Mouse (Mus musculus) retina, postnatal 7 days (tissue): ENCODE measurements around the gene Prm1.
A peak's percentile ranks its signal among the peaks of the same experiment; 100 is the strongest.
"Not testable (repeated sequence)": the region's sequence is repeated elsewhere in the genome, so short reads cannot be mapped to it uniquely, and the experiment has no call there.

Experiments
- DNase-seq: peaks from one replicate; pipeline ENCODE4 v3.0.0-alpha.2; 2012; ENCODE audit warnings: low read depth, low spot score

The Prm1 gene

GRCm38 (mm10) chr16:10824536-10824935 is 18.9 kb upstream of the Prm1 start:
- DNase-seq, result no peak

- no peak for DNase-seq
Measured at GRCm38 (mm10) chr16:10821387-10821786, 15.7 kb upstream of the Prm1 start.

DNA sequence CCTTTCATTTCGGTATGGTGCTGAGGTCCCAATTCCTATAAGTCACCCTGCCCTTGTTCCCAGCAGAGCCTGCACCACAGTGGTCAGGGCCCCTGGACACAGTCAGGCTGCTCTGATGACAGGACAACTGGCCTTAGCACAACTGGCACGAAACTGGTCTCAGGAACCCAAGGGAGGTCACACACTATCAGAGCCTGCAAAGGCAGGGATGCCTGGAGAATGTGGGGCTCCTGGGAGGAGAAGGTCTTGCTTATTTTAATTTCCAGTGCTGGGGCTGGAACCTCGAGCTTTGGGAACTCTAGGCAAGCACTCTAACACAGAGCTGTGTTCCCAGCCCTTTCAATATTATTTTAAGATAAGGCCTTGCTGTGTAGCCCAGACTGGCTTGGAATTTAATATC is 14.3 kb upstream of the Prm1 start:
- no peak for DNase-seq

GRCm38 (mm10) chr16:10818579-10819135 is 13.0 kb upstream of the Prm1 start:
- no peak for DNase-seq

DNA sequence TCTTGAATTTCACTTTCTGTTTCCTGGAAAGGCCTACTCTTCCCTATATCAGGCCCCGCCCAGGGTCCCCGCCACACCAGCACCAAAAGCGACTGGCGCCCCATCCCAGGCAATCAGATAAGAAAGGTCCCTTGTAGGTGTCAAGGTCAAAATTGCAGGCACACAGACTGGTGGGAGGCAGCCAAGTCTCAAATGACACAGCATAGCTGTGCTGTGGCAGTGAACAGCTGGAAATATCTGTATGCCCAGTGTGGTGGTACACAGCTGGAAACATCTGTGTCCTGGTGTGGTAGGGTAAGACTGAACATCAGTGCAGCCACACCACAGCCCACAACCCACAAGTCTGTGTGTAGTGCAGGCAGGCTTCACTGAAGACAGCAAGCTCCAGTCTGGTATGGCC is 9.2 kb upstream of the Prm1 start:
- DNase-seq, result no peak

GRCm38 (mm10) chr16:10813726-10814125 is 8.1 kb upstream of the Prm1 start:
- no peak for DNase-seq

DNA sequence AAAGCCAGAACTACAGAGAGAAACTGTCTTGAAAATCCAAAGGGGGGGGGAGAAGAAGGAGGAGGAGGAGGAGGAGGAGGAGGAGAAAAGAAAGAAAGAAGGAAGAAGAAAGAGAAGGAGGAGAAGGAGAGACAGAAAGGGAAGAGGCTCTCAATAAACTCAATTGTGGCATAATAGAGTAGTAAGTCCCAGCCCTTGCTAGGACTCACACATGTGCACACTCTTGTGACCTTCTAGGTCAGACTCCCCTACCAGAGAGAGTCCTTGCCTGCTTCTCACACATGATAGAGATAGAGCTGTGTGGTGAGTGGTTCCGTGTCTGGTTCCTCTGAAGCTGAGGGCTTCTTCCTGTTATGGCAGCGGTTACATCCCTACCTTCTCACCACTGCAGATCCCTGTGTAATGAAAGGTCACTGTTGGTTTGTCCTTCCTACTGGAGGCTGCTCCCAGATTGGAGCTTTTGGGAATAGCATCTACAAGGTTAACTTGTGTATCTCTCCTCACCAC is 7.3 kb upstream of the Prm1 start, which contains the start of gene Gm11172:
Gene Gm11172, plus strand, starts transcription at position 51 of the 507 bp plus-strand sequence.
- DNase-seq, result no peak

DNA sequence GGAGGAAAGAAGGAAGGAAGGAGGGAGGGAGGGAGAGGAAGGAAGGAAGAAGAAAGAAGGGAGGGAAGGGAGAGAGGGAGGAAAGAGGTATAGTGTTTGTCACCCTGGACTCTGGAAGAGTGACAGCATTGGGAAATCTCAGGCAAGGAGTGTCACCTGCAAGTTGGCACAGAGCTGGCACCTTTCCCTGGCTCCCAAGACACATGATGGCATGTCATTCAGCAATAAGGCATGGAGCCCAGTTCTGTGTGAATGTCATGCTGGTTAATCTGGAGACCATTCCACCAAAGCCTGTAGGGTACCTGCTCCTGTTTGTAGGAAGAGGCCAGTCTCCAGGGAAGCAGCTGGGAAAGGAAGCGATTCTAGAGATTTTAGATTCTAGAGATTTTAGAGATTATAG is 4.7 kb upstream of the Prm1 start:
- DNase-seq, result no peak

- not testable (repeated sequence) for DNase-seq
Measured at GRCm38 (mm10) chr16:10802420-10802819, 3.2 kb downstream of the Prm1 start.

GRCm38 (mm10) chr16:10796034-10796433 is 9.6 kb downstream of the Prm1 start, which contains the start of gene Prm2:
Gene Prm2, minus strand, starts transcription at chr16:10796134.
- no peak for DNase-seq

DNA sequence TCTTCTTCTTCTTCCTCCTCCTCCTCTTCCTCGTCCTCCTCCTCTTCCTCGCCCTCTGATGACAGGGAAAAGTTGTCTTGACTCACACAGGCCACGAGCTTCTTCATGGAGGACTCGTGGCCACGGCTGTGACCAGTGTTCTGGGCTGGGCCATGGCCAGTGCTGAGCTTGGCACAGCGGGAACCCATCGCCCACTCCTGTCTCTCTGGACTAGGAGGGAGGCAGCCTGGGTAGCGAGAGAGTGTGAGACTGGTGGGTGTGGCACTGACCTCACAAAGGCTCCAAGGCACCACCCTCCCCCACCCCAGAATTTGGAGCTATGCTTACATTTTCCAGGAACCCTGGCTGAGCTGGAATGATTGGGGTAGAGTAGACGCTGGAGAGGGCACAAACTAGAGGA is 14.9 kb downstream of the Prm1 start, which contains the start of gene Prm3:
Gene Prm3, minus strand, starts transcription at position 213 of the 400 bp plus-strand sequence.
- no peak for DNase-seq

- no peak for DNase-seq
Measured at GRCm38 (mm10) chr16:10788866-10789265, 16.8 kb downstream of the Prm1 start.

GRCm38 (mm10) chr16:10788271-10788670 is 17.4 kb downstream of the Prm1 start, which contains the start of gene Tnp2:
Gene Tnp2, minus strand, starts transcription at chr16:10788660.
- no peak for DNase-seq

- no peak for DNase-seq
Measured at GRCm38 (mm10) chr16:10787548-10788058, 18.0 kb downstream of the Prm1 start.

DNA sequence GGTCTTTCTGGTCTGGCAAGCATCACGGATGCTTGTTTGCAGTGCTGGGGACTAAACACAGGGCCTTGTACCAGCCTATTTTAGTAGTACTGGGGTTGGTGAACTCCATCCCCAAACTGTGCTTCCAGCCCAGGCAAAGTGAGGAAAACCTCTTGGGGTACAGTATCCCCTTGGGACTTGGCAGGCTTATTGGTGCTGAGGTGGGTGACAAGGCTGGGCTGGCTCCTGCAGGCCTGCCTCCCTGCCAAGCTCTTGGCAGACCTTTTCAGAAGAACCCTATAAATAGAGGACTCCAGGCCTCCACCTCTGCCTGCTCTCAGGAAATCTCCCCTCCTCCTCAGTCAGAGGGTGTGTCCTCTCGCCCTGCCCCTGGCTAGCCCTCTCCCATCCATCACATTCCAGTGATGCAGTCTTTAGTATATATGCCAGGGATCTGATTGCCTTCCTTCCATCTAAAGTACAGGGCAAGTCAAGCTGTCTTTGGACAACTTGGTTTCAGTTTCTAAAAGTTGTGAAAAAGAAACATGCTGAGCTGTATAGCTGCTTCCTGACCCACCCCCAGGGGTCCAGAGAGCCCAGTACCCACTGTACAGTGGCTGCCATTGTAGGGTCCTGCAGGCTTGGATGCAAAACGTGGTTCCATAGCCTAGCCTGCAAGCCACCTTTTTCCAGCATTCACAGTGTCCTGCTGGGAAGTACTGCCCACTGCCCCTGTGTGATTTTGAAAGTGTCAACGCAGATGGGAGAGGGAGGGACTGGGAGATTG is 18.7 kb downstream of the Prm1 start:
- DNase-seq, result no peak

DNA sequence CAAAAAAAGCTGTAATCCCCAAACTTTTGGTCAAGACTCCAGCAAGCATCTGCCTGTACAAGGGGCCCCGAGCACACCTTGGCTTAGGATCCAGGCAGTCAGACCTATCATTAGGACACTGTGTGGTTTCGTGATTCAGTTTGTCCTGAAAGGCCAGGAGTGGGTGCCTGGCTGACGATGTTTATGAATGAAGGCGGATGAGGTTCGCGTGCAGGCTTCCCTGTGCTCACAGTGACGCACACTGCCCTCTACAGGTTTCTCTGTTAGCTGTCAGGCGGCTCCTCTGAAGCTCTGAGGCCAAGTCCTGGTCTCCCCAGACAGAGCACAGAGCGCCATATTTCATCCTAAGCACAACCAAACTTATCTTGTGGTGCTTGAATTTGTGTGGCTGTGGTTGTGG is 19.4 kb downstream of the Prm1 start:
- peak; percentile 76 for DNase-seq

DNA sequence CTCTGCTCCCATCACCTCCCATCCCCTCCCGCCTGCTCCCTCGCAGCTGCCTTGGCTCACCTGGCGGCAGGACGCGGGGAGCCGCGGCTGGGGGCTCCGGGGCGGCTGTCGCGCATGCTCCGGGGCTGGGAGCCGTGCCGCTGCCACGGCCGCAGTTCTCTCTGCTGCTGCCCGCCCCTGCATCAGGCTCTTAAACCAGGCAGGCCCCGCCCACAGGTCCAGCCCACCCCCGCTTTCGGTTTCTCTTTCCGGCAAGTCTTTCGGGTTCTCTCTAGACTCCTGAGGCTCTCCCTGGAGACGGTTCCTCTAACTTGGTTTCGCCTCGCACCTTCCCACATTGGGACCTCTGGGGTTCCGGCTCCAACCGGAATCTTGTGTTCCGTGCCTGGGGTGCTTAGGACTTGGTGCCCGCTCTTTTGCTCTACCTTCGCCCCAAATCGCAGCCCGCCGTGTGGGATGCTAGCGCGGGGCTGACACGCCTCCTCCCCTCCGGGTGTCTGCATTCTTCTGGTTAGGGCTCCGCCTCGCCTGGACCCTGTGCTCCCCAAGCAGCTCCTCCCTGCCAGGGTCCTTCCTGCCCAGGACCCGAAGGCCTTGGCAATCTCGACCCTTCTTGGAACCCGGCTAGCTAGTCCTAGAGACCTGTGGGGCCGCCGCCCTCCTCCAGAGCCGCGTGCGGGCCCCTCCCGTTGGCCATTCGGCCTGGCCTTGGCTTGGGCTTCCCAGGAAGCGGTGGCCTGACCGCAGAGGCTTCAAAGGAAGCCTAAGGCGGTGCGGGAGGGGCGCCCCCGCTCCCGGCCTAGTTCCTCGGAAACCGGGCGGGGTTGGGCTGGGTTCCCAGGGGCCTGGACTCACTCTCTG is 20.0 kb downstream of the Prm1 start, which contains the start of gene Socs1:
Gene Socs1, minus strand, starts transcription at position 166 of the 861 bp plus-strand sequence.
- peak; percentile 63 for DNase-seq

DNA sequence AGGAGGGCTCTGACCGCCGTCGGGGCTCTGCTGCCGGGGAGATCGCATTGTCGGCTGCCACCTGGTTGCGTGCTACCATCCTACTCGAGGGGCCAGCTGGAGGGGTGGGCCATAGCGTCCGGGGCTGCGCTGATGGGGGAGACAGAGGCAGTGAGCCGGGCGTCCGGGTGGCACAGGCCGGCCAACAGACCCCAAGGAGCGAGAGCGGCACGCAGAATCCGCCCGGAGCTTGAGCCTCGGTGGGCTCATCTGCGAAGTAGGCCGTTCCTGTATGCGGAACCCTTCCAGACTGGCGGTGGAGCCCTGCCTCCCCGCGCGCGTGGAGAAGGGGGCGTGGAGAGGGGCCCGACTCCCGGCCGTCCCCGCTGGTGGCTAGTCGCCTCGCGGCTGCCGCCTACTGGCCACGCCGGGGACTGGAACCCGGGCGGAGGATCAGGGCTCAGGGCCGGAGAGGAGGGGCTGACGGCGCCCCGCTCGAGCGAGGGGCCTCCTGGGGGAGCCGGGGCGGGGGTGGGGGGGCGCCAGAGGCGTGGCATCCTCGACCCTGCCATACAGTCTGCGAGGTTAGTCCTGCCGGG is 20.8 kb downstream of the Prm1 start:
- peak; percentile 86 for DNase-seq

- DNase-seq, result peak; percentile 27
Measured at GRCm38 (mm10) chr16:10783883-10784792, 21.5 kb downstream of the Prm1 start.

DNA sequence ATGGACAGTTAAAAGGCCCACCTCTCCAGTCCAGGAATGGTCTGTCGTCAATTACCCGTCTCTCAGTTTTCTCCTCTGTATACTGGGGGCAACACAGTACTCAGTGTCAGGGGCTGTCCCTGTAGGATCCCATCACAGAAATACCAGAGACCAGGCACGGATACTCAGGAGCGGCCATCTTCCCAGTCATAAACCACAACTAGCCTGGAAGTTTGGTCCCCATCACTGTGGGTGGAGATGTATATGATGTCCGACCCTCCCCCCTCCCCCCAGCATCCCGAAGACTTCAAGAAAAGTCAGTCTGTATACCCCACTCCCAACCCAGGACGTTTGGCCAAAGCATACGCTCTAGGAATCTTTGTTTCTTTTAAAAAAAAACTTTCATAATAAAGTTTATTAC is 22.2 kb downstream of the Prm1 start:
- no peak for DNase-seq
